Mouse (Mus musculus): ENCODE data around the gene Tex14. TPM values are rescaled to one million over a fixed set of nuclear protein-coding genes. Genes with fewer than 3 reads are reported as not detected.

The Tex14 gene
- polyA plus RNA-seq, 1 experiment from 2014 or later, result 0.53 TPM

DNA sequence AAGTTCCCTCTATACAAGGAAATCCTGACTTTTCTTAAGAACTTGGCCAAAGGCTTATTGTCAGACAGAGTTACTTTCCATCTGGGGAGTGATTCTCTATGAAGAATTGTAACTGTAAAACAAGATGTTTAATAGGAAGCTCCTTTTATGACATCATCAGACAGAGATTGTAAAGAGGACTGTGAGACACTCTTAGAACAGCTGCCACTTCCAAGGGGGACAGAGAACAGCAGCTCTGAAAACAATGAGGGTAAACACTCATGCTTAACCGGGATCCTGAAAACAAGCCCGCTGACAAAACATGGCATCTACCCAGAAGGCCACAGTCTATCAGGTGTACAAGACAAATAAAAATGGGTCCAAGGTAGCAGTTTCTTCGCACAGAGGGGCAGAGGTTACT is 161.6 kb downstream of the Tex14 start, which contains the start of gene Gm11492:
TSS of gene Gm11492 (plus strand) at position 153 of the 400 bp plus-strand sequence.
- DNase-seq (ENCODE audit: low spot score), result no peak

DNA sequence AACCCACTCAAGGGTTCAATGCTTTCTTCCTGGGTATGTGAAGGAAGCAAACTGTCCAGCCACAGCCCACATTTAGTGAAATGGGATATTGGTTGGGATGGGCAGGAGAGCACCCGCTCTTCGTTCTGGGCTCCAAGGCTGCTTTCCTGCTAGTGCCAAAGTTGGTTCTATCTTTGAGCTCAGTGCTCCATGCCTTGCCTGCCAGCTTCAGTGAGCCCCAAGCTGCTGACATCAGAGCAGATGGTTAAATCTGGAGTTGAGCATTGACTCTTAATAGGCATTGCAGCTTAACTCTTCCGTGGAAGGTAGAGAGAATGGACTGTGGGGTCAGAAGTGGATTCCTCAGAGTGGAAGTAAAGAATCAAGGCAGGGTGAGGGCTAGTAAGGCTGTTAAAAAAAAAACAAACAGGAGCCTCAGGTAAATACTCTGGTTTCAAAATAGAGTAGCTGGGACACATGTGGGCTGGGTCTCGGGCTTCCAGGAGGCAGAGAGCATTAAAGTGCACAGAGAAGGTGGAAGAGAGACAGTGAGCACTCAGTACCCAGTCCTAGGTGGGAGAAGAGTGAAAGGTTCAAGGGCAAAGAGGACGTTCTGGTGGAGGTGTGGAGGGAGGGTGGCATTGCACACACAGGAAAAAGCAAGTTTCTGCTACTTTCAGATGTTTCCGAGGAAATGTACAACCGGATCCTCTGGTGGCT is 163.5 kb downstream of the Tex14 start, which contains the start of gene Sept4:
TSS of gene Sept4 (plus strand) at position 649 of the 699 bp plus-strand sequence.
- DNase-seq (ENCODE audit: low spot score), result no peak

- DNase-seq (ENCODE audit: low spot score), result no peak
Observed at GRCm38 (mm10) chr11:87570743-87571142, 165.9 kb downstream of the Tex14 start.

GRCm38 (mm10) chr11:87571361-87571950 is 166.6 kb downstream of the Tex14 start:
- DNase-seq (ENCODE audit: low spot score), result no peak

- DNase-seq (ENCODE audit: low spot score), result no peak
Observed at GRCm38 (mm10) chr11:87573751-87574150, 168.9 kb downstream of the Tex14 start.

DNA sequence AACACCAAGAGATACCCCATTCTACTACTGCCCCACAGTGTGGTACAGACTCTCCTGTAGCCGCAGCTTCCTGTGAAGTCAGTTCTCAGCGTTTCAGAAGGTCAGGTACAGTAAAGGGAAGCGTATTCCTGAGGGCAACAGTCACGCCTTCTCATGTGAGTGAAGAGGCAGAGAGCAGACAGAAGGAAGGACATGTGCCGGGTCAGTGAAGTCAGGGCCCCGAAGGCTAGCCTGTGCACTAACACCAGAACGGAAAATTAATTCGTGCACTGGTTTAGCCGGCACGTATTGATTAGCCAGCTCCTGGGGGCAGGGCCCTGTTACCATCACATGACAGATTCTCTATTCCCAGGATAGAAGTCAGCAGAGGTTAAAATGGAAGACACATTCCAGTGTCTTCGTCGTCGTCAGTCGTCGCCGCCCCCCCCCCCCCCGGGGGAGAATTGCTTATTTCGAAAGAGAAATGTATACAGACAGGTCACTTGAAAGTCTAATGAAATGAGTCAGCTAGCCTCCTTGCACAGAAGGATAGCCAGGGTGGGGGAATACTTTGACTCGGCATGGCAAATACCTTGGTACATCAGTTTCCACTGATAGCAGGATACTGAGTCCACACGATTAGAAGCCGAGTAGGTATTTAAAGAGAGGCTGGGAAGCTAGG is 169.8 kb downstream of the Tex14 start:
- DNase-seq (ENCODE audit: low spot score), result no peak

- DNase-seq (ENCODE audit: low spot score), result no peak
Observed at GRCm38 (mm10) chr11:87577601-87578248, 172.9 kb downstream of the Tex14 start.

DNA sequence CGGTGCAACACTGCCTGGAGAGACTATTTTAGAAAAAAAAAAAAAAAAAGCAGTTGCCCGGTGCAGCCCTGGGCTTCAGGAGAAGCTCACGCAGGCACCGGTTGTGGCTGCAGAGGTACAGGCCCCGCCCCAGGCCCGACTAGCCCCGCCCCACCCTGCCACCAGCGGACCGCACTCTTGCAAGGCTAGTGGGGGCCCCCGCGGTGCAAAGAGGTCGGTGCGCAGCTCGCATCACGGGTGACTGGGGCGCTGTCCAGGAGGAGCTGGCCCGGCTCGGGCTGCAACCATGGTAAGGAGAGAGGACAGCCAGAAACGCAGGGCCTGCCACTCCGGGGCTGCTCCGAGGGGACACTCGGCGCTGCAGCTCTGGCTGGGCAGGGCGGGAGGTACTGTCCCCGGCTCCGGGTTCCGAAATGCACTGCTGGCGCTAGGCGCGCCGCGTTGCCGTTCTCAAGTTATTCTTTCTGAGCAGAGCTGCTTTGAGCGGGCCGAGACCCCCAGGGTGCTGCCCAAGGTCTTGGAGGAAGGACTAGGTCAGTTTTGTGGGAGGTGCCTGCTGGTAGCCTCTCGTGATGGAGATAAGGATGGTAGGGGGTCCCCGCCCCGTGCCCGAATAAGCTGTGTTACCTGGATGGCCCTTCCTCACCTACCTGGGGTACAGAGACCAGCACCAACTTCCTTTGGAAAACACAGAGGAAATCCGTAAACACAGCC is 173.5 kb downstream of the Tex14 start:
- peak; percentile 67 for DNase-seq (ENCODE audit: low spot score)

- peak; percentile 42 for DNase-seq (ENCODE audit: low spot score)
Observed at GRCm38 (mm10) chr11:87578963-87579601, 174.2 kb downstream of the Tex14 start.

DNA sequence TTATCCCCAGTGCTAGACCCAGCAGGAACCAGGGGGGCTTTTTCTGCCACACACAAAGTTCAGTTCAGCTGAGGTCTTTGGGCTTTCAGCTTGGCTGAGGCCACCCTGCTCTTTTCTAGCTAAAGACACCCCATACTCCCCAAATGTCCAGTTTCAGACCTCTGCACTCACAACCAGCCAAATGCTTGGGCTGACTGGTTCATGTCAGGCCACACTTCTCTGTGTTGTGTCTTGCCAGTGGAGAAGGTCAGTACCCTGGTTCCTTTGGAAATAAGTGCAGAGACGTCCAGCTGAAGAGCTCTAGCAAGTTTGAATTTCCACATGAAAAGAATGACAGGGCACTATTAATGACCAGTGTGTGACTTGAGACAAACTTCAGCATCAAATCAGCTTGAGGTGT is 174.8 kb downstream of the Tex14 start:
- no peak for DNase-seq (ENCODE audit: low spot score)

DNA sequence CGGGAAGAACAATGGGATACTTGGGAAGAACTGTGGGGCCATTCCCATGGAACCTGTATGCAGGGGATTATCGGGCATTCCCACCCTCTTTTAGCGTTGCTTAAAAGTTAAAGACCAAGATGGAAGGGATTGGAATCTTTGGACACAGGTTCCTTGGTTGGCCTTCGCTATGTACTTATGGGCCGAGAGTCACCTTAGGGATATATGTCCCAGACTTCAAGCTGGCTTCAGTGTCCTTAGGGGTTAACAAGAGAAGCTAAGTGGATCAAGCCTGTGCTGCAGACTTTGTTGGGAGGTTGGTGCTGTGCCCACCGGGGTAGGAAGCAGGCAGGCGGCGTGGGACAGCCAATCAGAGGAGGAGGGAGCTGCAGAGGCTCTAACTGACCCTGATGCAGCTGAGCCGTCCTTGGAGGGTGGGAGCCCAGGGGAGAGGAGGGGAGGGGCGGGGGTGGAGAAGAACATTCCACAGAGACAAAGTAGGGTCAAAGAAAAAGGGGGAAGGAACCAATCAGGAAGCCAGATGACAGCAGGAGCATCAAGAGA is 175.7 kb downstream of the Tex14 start:
- no peak for DNase-seq (ENCODE audit: low spot score)

GRCm38 (mm10) chr11:87581161-87581865 is 176.4 kb downstream of the Tex14 start:
- no peak for DNase-seq (ENCODE audit: low spot score)

- DNase-seq (ENCODE audit: low spot score), result no peak
Observed at GRCm38 (mm10) chr11:87581933-87582710, 177.3 kb downstream of the Tex14 start.

DNA sequence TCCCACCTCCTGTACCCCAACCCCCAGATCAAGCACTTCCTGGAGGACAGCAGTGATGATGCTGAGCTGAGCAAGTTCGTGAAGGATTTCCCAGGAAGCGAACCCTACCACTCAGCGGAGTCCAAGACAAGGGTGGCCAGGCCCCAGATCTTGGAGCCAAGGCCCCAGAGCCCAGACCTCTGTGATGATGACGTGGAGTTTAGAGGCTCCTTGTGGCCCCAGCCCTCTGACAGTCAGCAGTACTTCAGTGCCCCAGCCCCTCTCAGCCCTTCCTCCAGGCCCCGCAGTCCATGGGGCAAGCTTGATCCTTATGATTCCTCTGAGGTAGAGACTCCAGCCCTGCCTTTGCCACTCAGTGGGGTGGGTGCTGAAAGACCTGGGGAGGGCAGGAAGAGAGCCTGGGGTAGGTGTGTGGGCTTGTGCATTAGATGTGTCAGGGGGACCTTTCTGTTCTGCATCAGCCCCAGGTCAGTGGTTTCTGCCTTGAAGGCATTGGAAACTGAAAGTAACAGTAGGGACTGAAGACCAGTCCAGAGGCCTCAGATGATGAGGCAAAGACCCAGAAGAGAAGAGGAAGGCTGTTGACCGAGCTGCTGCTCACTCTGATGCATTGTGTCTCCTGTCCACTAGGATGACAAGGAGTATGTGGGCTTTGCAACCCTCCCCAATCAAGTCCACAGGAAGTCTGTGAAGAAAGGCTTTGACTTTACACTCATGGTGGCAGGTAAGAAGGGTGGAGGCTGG is 178.6 kb downstream of the Tex14 start:
- no peak for DNase-seq (ENCODE audit: low spot score)

DNA sequence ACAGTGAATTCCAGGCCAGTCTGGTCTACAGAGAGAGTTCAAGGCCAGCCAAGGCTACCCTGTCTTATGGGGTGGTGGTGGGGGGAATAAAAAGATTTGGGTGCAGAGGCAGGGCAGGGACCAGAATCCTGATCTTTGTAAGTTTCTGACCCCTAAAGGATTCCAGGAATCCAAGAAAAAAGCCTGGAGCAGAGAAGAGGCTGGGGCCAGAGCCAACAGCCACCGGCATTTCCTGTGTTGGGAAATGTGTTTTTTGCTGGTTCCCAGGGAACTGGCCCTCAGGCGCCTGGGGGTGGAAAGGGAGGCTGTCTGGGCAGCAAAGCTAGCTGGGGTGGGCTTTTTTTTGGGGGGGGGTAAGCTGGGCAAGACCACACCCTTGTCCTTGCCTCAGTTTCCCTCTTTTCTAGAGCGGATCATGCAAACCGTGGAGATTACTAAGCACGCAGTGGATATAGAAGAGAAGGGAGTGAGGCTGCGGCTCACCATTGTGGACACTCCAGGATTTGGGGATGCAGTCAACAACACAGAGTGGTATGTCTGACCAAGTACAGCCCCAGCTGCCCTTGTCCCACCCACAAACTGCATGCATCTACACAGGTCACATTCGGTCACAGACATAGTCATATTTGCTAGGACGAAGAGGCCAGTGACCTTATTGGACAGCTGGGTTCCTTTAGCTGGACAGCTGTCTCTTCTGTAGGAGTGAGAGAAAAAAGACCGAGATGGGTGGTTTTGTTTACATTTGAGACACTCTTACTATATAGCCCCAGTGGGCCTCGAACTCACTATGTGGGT is 180.0 kb downstream of the Tex14 start:
- DNase-seq (ENCODE audit: low spot score), result no peak

DNA sequence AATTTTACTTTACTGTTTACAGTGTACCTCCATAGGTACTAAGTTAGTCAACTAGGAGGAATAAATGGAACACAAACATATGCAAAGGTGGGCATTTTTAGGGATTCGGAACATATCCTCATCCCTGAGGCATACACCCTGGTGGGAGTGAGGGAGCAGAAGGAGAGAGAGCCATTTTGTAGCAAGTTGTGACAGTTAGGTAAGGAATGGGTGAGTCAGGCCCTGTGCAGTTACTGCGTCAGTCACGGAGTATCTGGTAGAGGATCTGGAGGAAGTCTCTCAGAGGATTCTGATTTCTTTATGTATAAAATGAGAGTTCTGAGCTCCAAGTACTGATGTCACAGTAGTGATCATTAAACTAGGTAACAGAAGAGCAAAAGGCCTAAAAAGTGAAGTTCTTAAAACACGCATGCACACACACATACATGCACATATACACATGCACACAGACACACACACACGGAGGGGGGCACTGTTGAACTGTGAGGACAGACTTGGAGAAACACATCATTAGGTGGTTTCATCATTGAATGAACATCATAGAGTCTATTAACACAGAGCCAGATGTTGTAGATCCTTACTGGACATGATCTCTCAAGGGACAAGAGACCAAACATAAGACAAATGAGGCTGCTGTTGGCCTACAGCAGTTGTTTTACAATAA is 182.5 kb downstream of the Tex14 start:
- DNase-seq (ENCODE audit: low spot score), result no peak

GRCm38 (mm10) chr11:87589605-87590004 is 184.7 kb downstream of the Tex14 start:
- no peak for DNase-seq (ENCODE audit: low spot score)
